Mouse (Mus musculus): ENCODE data around the gene Sox8.

Sox8 gene

GRCm38 (mm10) chr17:25570648-25571452 lies at the start of gene Sox8:
TSS of gene Sox8 (minus strand) at chr17:25570686.
- DNase-seq (ENCODE audit: low read depth): peak; percentile 87

- DNase-seq (ENCODE audit: low read depth): no peak
Observed at GRCm38 (mm10) chr17:25618508-25619056, 48.1 kb upstream of the Sox8 start.

DNA sequence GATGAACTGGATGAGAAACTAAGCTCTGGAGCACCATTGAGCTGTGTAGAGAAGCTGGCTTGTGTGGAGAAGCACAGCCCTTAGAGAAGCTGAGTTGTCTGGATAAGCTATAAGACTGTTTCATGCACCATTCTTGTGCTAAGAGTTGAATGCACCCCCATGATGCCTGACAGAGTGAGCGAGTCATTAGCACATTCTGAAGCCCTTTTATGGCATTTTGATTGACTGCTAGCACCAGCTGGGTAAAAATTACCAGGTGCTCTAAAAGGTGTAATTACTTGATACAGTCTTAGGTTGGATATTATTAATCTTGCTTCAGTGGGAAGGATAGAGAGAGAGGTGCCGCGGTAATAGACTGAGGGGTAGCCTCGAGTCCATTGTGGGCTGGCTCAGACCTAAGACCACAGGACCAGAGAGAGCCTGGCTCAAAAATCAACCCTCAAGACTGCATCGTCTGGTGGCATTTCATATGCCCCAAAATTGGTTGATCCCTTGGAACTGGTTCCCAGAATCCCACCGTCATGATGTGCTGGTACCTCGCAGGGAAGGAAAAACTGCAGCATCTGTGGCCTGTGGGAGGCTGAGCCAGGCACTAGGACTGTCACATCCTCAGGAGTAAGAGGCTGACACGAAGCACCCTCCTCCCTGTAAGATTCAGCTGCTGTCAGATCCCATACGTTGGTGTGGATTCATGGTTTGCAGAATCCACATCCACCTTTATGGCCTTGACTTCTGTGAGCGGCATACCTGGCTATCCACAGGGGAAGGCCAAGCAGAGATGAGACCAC lies 44.4 kb upstream of the Sox8 start:
- no peak for DNase-seq (ENCODE audit: low read depth)

DNA sequence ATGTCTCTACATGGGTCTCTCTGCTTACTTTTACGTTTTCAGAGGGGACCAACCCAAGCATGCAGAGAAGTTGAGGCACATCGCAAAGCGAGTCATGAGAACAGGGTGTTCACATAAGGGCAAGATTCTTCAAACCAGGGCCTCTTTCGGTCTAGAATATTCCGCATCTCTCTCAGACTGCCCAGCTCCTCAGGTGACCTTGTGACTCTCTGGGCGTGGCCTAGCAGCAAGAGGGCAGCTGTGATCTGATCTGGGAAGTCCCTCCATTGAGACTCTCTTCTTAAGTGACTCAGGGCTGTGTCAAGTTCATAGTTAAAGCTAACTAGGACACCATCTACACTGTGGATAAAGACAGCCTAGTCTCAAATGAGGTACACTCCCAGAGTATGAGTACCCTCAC lies 42.8 kb upstream of the Sox8 start:
- no peak for DNase-seq (ENCODE audit: low read depth)

GRCm38 (mm10) chr17:25612537-25612936 lies 42.1 kb upstream of the Sox8 start:
- DNase-seq (ENCODE audit: low read depth): no peak

DNA sequence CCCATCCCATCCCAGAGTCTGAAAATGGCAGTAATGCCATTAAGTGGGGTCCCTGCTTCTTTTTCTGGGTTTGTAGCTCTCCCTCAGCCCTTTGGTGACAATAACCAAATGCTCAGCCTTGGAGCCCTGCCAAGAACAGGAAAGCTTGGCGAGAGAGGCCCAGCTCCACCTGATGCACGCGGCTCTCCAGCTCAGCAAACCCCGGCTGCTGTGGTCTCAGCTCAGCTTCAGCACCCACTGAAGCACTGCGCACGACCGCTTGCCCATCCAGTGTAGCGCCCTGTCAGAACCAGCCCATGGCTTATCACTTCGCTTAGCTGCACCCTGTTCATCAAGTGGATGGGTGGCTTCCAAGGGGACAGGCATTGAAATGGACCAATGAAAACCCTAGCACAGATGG lies 39.7 kb upstream of the Sox8 start:
- no peak for DNase-seq (ENCODE audit: low read depth)

DNA sequence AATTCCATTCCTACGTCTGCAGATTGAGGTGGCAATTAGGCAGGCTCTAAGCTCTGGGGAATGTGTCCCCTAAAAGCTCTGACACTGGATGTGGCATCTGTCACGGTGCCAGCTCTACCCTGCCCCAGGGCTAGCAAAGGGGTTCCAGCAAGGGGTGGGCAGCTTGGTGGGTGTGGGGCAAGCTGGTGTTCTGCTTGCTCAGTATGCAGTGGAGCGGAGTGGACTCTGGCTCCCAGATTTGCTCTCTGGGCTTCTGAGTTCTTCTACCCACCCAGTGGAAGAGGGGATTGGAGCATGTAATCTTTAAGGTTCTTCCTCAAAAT lies 39.0 kb upstream of the Sox8 start:
- DNase-seq (ENCODE audit: low read depth): no peak

DNA sequence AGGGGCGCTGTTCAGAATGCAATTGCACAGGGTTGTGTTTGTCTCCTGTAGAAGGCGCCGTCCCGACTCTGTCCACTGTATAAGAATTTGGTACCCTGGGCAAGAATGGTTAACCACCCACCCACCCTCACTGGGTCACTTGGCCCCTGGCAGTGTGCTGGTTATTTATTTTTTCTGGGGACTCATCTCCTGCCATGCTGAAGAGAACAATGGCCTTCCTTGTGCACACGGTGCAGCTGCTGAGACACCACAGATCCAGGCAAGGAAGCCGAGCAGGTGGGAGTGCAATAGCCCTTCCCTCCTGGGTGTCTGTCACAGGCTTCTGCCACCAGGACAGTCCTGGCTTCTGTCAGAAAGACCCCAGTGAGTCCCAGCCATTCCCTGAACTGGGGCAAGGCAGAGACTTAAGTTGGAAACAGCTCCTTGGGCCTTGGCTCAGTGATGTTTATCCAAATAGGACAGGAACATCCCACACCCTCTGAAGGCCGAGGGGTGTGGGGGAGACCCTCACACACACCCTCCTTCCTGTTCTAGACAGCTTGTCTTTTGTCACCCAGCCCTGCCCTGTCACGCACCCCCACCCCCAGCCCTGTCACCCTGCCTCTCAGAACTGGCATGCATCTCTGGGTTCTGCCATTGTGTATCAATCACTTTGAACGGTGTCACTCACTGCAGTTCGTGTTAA lies 38.5 kb upstream of the Sox8 start:
- no peak for DNase-seq (ENCODE audit: low read depth)

DNA sequence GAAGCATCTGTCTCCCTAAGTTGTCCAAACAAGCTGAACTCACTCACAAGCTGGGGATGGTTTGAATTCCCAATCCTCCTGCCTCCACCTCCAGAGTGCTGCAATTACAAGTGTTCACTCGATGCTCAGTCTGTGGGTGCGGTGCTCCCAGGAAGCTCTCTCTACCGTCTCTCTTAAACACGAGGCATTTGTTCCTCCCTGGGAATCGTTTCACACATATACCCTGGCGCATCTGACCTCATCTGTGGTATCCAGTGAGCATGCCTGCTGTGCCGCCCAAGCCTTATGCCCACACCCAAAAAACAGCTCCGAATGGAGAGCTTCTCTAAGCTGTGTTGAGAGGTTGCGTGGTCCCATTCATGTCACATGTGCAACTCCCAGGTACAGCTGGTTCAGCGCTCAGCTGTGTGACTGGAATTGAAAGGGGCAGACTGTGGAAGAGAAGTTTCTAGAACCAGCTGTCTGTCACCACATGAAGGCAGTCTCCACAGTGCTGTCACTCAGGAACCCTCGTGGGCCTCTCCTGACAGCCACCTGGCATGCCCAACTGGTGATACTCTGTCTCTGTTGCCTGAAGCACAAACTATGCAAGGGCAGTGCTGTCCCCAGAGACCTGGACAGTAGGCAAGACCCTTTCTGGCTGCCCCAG lies 37.8 kb upstream of the Sox8 start:
- no peak for DNase-seq (ENCODE audit: low read depth)

DNA sequence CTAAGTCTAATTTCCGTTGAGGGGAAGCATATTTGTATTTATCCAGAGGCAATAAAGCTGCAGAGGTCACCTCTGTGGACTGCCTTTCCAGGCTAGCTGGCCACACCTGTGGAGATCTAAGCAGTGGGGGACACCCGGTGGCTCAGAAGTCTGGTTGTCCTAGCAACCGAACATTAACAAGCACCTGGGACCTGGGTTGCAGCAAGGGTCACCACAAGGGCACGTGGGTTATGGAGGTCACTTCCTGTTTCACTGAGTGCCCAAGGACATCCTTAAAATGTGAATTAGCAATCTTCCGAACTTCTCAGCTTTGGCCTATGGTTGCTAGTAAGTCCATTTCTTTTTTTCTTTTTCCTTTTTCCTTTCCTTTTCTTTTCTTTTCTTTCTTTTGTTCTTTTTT lies 33.7 kb upstream of the Sox8 start:
- no peak for DNase-seq (ENCODE audit: low read depth)

DNA sequence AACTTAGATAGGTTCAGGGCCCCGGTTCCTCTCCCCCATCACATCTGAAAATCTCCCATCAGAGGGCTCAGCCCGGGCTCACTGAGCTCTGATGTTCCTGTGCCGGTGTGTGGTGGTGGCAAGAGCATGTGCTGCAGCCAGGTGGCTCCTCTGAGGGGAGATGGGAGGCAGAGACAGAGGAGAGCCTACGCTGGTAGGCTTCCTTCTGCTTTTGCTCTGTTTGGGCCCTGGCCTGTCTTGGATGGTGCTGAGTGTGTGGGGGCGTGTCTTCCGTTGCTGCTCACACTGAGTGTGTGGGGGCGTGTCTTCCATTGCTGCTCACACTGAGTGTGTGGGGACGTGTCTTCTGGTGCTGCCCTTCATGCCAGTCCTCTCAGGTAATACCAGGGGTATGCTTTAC lies 31.9 kb upstream of the Sox8 start:
- DNase-seq (ENCODE audit: low read depth): no peak

DNA sequence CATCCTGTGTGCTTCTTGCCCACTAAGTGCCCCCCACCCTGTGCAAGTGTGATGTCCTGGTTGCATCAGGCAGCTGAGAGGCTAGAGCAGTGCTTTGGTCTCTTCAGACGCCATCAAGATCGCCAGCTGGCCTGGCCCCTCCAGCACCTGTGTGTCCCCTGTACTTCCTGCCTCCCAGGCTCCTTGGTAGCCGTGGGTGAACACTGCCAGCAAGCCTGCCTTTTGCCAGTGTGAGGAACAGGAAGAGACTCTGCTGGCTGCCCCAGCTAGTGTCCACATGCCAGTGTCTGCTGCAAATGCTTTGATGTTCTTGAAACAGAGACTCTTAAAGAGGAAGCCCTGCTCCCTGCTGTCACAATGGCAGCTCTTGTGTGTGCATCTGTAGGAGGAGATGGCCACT lies 27.1 kb upstream of the Sox8 start:
- no peak for DNase-seq (ENCODE audit: low read depth)

- no peak for DNase-seq (ENCODE audit: low read depth)
Observed at GRCm38 (mm10) chr17:25595495-25595894, 25.0 kb upstream of the Sox8 start.

GRCm38 (mm10) chr17:25593411-25594261 lies 23.1 kb upstream of the Sox8 start:
- DNase-seq (ENCODE audit: low read depth): no peak

DNA sequence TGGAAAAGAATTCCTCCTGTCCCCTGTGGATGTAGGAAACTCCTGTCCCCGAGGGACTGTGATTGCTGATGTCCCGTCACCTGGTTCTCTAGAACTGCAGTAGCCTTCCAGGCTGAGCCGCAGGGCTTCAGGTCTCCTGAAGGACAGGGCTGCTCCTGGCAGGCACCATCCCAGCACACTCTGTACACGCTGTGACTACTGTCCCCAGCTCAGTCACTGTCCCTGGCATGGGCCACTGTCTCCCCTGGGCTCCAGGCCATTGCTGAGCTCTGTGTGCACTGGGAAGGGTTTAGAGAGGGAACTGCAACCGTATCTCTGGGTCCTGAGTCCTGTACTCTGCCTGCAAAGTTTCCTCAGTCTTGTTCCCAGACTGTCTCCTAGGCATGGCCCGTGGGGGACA lies 21.9 kb upstream of the Sox8 start:
- no peak for DNase-seq (ENCODE audit: low read depth)

- DNase-seq (ENCODE audit: low read depth): no peak
Observed at GRCm38 (mm10) chr17:25590985-25591384, 20.5 kb upstream of the Sox8 start.

GRCm38 (mm10) chr17:25590068-25590467 lies 19.6 kb upstream of the Sox8 start:
- DNase-seq (ENCODE audit: low read depth): no peak

GRCm38 (mm10) chr17:25584646-25585045 lies 14.2 kb upstream of the Sox8 start:
- DNase-seq (ENCODE audit: low read depth): no peak

- DNase-seq (ENCODE audit: low read depth): peak; percentile 72
Observed at GRCm38 (mm10) chr17:25583858-25584257, 13.4 kb upstream of the Sox8 start.

GRCm38 (mm10) chr17:25583099-25583498 lies 12.6 kb upstream of the Sox8 start:
- DNase-seq (ENCODE audit: low read depth): no peak

GRCm38 (mm10) chr17:25582076-25582475 lies 11.6 kb upstream of the Sox8 start:
- DNase-seq (ENCODE audit: low read depth): no peak

Measured in induced T-regulatory cell, adult 2 months (primary cell).